In genomic region chr12:105611045-105611444, GRCm38 (mm10) we compare ENCODE assay signal across 19 mouse cellular contexts. TPM values are rescaled to one million over a fixed set of nuclear protein-coding genes. Genes with fewer than 3 reads are reported as not detected.
DNase-seq lines count a peak whose midpoint lies in the region; ATAC-seq and TF ChIP-seq lines count a peak whose summit lies in the region.
"Had no signal": no experiment of that assay in that cellular context is flagged by ENCODE, and none has a peak within 500 bp of the region (broad histone marks: within the 10 kb centered on the region; RNA-seq: fewer than 3 reads in every experiment).

No protein-coding gene starts in this region.

- H3K9me3 ChIP-seq in intestine, embryonic 14.5 days (ENCODE audit: control insufficient read depth, low read length), result no peaks in the 10 kb centered on the region
- H3K9me3 ChIP-seq in intestine, embryonic 15.5 days, result no peaks in the 10 kb centered on the region
- H3K9me3 ChIP-seq in intestine, postnatal 0 days (ENCODE audit: control insufficient read depth), result no peaks in the 10 kb centered on the region
- H3K9me3 ChIP-seq: embryonic facial prominence, embryonic 13.5 days; embryonic facial prominence, embryonic 15.5 days; forebrain, embryonic 10.5 days; forebrain, embryonic 12.5 days had no signal

- H3K4me2 ChIP-seq in intestine, embryonic 14.5 days (ENCODE audit: low read length), result no peak overlapping the region
- H3K4me2 ChIP-seq in intestine, embryonic 15.5 days (replicated peaks), result no peak overlapping the region
- no peak overlapping the region for H3K4me2 ChIP-seq in intestine, postnatal 0 days (replicated peaks; ENCODE audit: low read depth)
- H3K4me2 ChIP-seq: embryonic facial prominence, embryonic 13.5 days; embryonic facial prominence, embryonic 15.5 days; forebrain, embryonic 12.5 days had no signal

- TF ChIP-seq CTCF in intestine, postnatal 0 days (IDR thresholded peaks at IDR 0.05; ENCODE audit: low read depth), result no peak

- no peak overlapping the region for H3K27ac ChIP-seq in intestine, embryonic 14.5 days (ENCODE audit: low read depth)
- H3K27ac ChIP-seq in intestine, embryonic 15.5 days, result peak overlapping the region; percentile 32; the same call in 1 of the 2 replicates
- H3K27ac ChIP-seq in intestine, postnatal 0 days (ENCODE audit: low read depth, low read length), result peak overlapping the region; percentile 31; the same call in 1 of the 2 replicates
- H3K27ac ChIP-seq: embryonic facial prominence, embryonic 13.5 days; embryonic facial prominence, embryonic 15.5 days; forebrain, embryonic 10.5 days; forebrain, embryonic 12.5 days had no signal

- no peaks in the 10 kb centered on the region for H3K4me1 ChIP-seq in intestine, embryonic 14.5 days (replicated peaks; ENCODE audit: control insufficient read depth, insufficient read depth, low read length)
- H3K4me1 ChIP-seq in intestine, embryonic 15.5 days (replicated peaks), result peaks cover 10% of the 10 kb centered on the region; the same call in 1 of the 2 replicates
- 0 out of 2 replicates have a peak, but pooled peaks cover 10% of the 10 kb centered on the region for H3K4me1 ChIP-seq in intestine, postnatal 0 days (replicated peaks; ENCODE audit: control insufficient read depth, insufficient read depth, low read length)

- 85% methylated on average over 2 of the region's 2 CpGs for WGBS in intestine, embryonic 14.5 days
- WGBS in intestine, embryonic 15.5 days, result 72% methylated on average over 2 of the region's 2 CpGs
- WGBS in intestine, postnatal 0 days, result 48% methylated on average over 2 of the region's 2 CpGs

- H3K36me3 ChIP-seq in intestine, embryonic 14.5 days (ENCODE audit: control insufficient read depth, insufficient read depth, low read length), result peaks cover 15% of the 10 kb centered on the region
- H3K36me3 ChIP-seq in intestine, embryonic 15.5 days, result no peaks in the 10 kb centered on the region
- peaks cover 15% of the 10 kb centered on the region for H3K36me3 ChIP-seq in intestine, postnatal 0 days (ENCODE audit: control insufficient read depth, insufficient read depth)

- no peaks in the 10 kb centered on the region for H3K27me3 ChIP-seq in intestine, embryonic 14.5 days (replicated peaks; ENCODE audit: control insufficient read depth, insufficient read depth, low read length)
- no peaks in the 10 kb centered on the region for H3K27me3 ChIP-seq in intestine, embryonic 15.5 days (replicated peaks)
- no peaks in the 10 kb centered on the region for H3K27me3 ChIP-seq in intestine, postnatal 0 days (replicated peaks; ENCODE audit: control insufficient read depth, insufficient read depth, low read length)
- H3K27me3 ChIP-seq: embryonic facial prominence, embryonic 13.5 days; embryonic facial prominence, embryonic 15.5 days; forebrain, embryonic 12.5 days had no signal

- ATAC-seq in intestine, embryonic 14.5 days (replicated peaks; ENCODE audit: low FRiP score, low TSS enrichment, low read depth), result peak; percentile 16; the same call in 1 of the 2 replicates
- peak; percentile 63 for ATAC-seq in intestine, embryonic 15.5 days
- ATAC-seq in intestine, postnatal 0 days, result no peak

- H3K4me3 ChIP-seq in intestine, embryonic 14.5 days (ENCODE audit: low read depth, low read length), result no peak overlapping the region
- H3K4me3 ChIP-seq in intestine, embryonic 15.5 days (replicated peaks), result no peak overlapping the region
- H3K4me3 ChIP-seq in intestine, postnatal 0 days (ENCODE audit: low read depth, low read length), result no peak overlapping the region
- H3K4me3 ChIP-seq: embryonic facial prominence, embryonic 13.5 days; embryonic facial prominence, embryonic 15.5 days; erythroblast, embryonic 14.5 days; forebrain, embryonic 10.5 days; forebrain, embryonic 12.5 days had no signal

- intact Hi-C loops in left cerebral cortex, postnatal 25 days (cut with DNase I), result loop anchor here (1.0 to 5.0 kb wide), 2 partner anchors 113 to 179 kb away; no protein-coding TSS in a partner anchor
- intact Hi-C loops in gastrocnemius, postnatal 36 days (cut with DNase I), result no loop called here

- DNase-seq in intestine, embryonic 14.5 days (ENCODE audit: low spot score), result no peak
- DNase-seq in left cerebral cortex, postnatal 25 days (ENCODE audit: low spot score in 2 of 2), result no peak
- no peak for DNase-seq in gastrocnemius, postnatal 36 days
- DNase-seq in lung, postnatal 10 days, result no peak
- DNase-seq: cerebellum, adult 9-11 months had no signal

- no peak overlapping the region for H3K9ac ChIP-seq in intestine, embryonic 14.5 days (ENCODE audit: low read length)
- no peak overlapping the region for H3K9ac ChIP-seq in intestine, embryonic 15.5 days
- no peak overlapping the region for H3K9ac ChIP-seq in intestine, postnatal 0 days (ENCODE audit: low read depth, low read length)
- H3K9ac ChIP-seq: embryonic facial prominence, embryonic 13.5 days; embryonic facial prominence, embryonic 15.5 days; forebrain, embryonic 12.5 days had no signal

RNA-seq across cellular contexts. Expression of gene Bdkrb1, which starts 8.2 kb away (rescaled TPM):
- 0.44 TPM in 1 of 2 replicates, not detected in the other for polyA plus RNA-seq in intestine, embryonic 14.5 days (2014; fragmentation: Nextera tagmentation; extraction: Ambion mirVana)
- polyA plus RNA-seq in intestine, embryonic 15.5 days (2015; fragmentation: Nextera tagmentation; extraction: Ambion mirVana), result 0.31 and 0.37 TPM in 2 replicates
- 0.40 and 0.58 TPM in 2 replicates for polyA plus RNA-seq in intestine, postnatal 0 days (2015; fragmentation: Nextera tagmentation; extraction: Ambion mirVana)
- not detected for total RNA-seq in left cerebral cortex, postnatal 25 days (2021)
- total RNA-seq in gastrocnemius, postnatal 36 days (2021), result under 1 TPM in 1 of 2 experiments, not detected in 1; 0.20 TPM
- total RNA-seq: adrenal gland, adult 2 months; adrenal gland, postnatal 36 days; common myeloid progenitor, adult 5-6 weeks; ES-E14; MEL had no signal
- polyA plus RNA-seq: embryonic facial prominence, embryonic 13.5 days; erythroblast, embryonic 14.5 days; forebrain, embryonic 10.5 days; forebrain, embryonic 12.5 days; forebrain, embryonic 14.5 days; forebrain, embryonic 16.5 days had no signal

RNA-seq across cellular contexts. Expression of gene Bdkrb2, which starts 48.0 kb away (rescaled TPM):
- polyA plus RNA-seq in intestine, embryonic 14.5 days (2014; fragmentation: Nextera tagmentation; extraction: Ambion mirVana), result 1.0 and 1.3 TPM in 2 replicates
- polyA plus RNA-seq in intestine, embryonic 15.5 days (2015; fragmentation: Nextera tagmentation; extraction: Ambion mirVana), result 4.5 and 4.6 TPM in 2 replicates
- polyA plus RNA-seq in intestine, postnatal 0 days (2015; fragmentation: Nextera tagmentation; extraction: Ambion mirVana), result 3.8 and 4.4 TPM in 2 replicates
- under 1 TPM; 0.21 to 0.41 TPM for total RNA-seq in left cerebral cortex, postnatal 25 days (2021)
- under 1 TPM; 0.52 to 0.66 TPM for total RNA-seq in gastrocnemius, postnatal 36 days (2021)
- total RNA-seq: common myeloid progenitor, adult 5-6 weeks; MEL had no signal
- polyA plus RNA-seq: erythroblast, embryonic 14.5 days had no signal
